Comparison of ENCODE assay signal across 9 mouse cellular contexts in the genomic region with DNA sequence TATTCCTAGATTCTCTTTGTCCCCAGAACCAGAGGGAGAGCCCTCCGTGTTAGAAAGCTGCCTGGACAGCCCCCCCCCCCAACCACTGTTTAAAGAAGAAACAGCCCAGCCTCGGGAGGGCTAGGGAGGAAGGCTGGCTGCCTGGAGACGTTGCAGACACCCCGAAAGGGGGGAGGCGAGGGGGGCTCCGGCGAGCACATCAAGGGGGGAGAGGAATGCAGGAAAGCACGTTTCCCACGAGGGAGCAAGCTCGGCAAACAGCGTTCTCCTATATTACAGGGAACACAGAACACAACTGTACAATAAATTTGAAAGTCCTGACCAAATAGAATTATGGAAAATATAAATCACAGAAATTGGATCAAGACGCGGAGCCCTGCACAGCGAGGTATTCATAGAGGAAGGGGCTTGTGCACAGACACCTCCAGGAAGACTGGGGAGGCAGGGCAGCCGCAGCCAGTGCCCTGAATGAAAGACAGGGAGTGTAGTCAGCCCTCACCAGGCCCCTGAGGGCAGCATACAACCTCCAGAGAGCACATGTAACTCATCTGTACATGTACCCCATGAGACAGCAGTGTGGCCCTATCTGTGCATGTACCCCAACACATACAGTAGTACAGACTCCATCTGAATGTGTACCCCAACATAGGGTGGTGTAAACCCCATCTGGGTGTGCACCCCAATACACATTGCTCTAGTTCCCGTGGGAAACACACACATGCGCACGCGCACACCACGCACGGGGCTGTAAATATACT. TPM values are rescaled to one million over a fixed set of nuclear protein-coding genes. Genes with fewer than 3 reads are reported as not detected.
DNase-seq lines count a peak whose midpoint lies in the region; ATAC-seq and TF ChIP-seq lines count a peak whose summit lies in the region.
"Had no signal": no experiment of that assay in that cellular context is flagged by ENCODE, and none has a peak within 500 bp of the region (broad histone marks: within the 10 kb centered on the region; RNA-seq: fewer than 3 reads in every experiment).

No protein-coding gene starts in this region.

- no peak overlapping the region for H3K9ac ChIP-seq in lung, postnatal 0 days (replicated peaks; ENCODE audit: low read depth)
- no peak overlapping the region for H3K9ac ChIP-seq in liver, embryonic 12.5 days

- WGBS in lung, postnatal 0 days = 33% methylated on average over 21 of the region's 21 CpGs
- 53% methylated on average over 21 of the region's 21 CpGs for WGBS in liver, embryonic 12.5 days (ENCODE audit: insufficient replicate concordance)

- 0 out of 2 replicates have a peak, but pooled peaks have one; percentile 32 for ATAC-seq in lung, postnatal 0 days
- no peak for ATAC-seq in liver, embryonic 12.5 days

- H3K4me1 ChIP-seq in lung, postnatal 0 days (ENCODE audit: insufficient read depth, low read depth, low read length) = peaks cover 7% of the 10 kb centered on the region; the same call in 1 of the 2 replicates
- H3K4me1 ChIP-seq in liver, embryonic 12.5 days = peaks cover 19% of the 10 kb centered on the region

- no peak for TF ChIP-seq EP300 in lung, postnatal 0 days (IDR thresholded peaks at IDR 0.05)

- no peaks in the 10 kb centered on the region for H3K27me3 ChIP-seq in lung, postnatal 0 days (replicated peaks; ENCODE audit: insufficient read depth, low read length)
- peaks cover 33% of the 10 kb centered on the region; the same call in 1 of the 2 replicates for H3K27me3 ChIP-seq in liver, embryonic 12.5 days (replicated peaks)

- H3K27ac ChIP-seq in lung, postnatal 0 days (ENCODE audit: low read length) = no peak overlapping the region
- peak overlapping the region; percentile 28; the same call in 1 of the 2 replicates for H3K27ac ChIP-seq in liver, embryonic 12.5 days

- peak; percentile 67 for DNase-seq in gastrocnemius, adult 18-20 months (ENCODE audit: low spot score)
- DNase-seq in gastrocnemius, postnatal 10 days = no peak
- peak; percentile 28 for DNase-seq in lung, postnatal 0 days (ENCODE audit: low spot score)
- DNase-seq in lung, postnatal 14 days = no peak
- peak; percentile 71 for DNase-seq in yolk sac, embryonic 10.5 days (ENCODE audit: low spot score)
- no peak for DNase-seq in left cerebral cortex, adult 18-20 months (ENCODE audit: low spot score in 2 of 2)
- DNase-seq in spleen, postnatal 36 days (ENCODE audit: low spot score in 2 of 2) = no peak

- H3K4me2 ChIP-seq in lung, postnatal 0 days (replicated peaks; ENCODE audit: low read depth, low read length) = peak overlapping the region; percentile 34
- no peak overlapping the region for H3K4me2 ChIP-seq in liver, embryonic 12.5 days

- no peaks in the 10 kb centered on the region for H3K9me3 ChIP-seq in lung, postnatal 0 days (ENCODE audit: low read length)
- H3K9me3 ChIP-seq in liver, embryonic 12.5 days (replicated peaks) = no peaks in the 10 kb centered on the region

- H3K4me3 ChIP-seq in lung, postnatal 0 days (ENCODE audit: low read depth, low read length) = no peak overlapping the region
- no peak overlapping the region for H3K4me3 ChIP-seq in liver, embryonic 12.5 days

- no peaks in the 10 kb centered on the region for H3K36me3 ChIP-seq in lung, postnatal 0 days (ENCODE audit: insufficient read depth, low read length)
- no peaks in the 10 kb centered on the region for H3K36me3 ChIP-seq in liver, embryonic 12.5 days

- TF ChIP-seq CTCF in lung, postnatal 0 days (IDR thresholded peaks at IDR 0.05) = no peak

RNA-seq across cellular contexts. Expression of a gene that starts 16.1 kb away (rescaled TPM):
- total RNA-seq in gastrocnemius, adult 18-20 months (2021) = 1 to 10 TPM; 1.7 to 1.9 TPM
- total RNA-seq in gastrocnemius, postnatal 10 days (2021) = 1 to 10 TPM; 6.4 to 7.2 TPM
- polyA plus RNA-seq in lung, postnatal 0 days (2015; fragmentation: Nextera tagmentation; extraction: Ambion mirVana) = 15.2 and 15.7 TPM in 2 replicates
- 10.4 and 14.4 TPM in 2 replicates for polyA plus RNA-seq in liver, embryonic 12.5 days (2016; fragmentation: Nextera tagmentation; extraction: Ambion mirVana)
- total RNA-seq in left cerebral cortex, adult 18-20 months (2021) = 1 to 10 TPM; 3.1 to 5.9 TPM

RNA-seq across cellular contexts. Expression of a gene that starts 17.8 kb away (rescaled TPM):
- total RNA-seq in gastrocnemius, adult 18-20 months (2021) = over 10,000 TPM; 35,269 to 35,976 TPM
- total RNA-seq in gastrocnemius, postnatal 10 days (2021) = over 10,000 TPM; 17,146 to 18,824 TPM
- polyA plus RNA-seq in lung, postnatal 0 days (2015; fragmentation: Nextera tagmentation; extraction: Ambion mirVana) = 1.5 and 2.2 TPM in 2 replicates
- polyA plus RNA-seq in liver, embryonic 12.5 days (2016; fragmentation: Nextera tagmentation; extraction: Ambion mirVana) = 0.51 TPM in 1 of 2 replicates, not detected in the other
- total RNA-seq in left cerebral cortex, adult 18-20 months (2021) = not detected
- total RNA-seq: common myeloid progenitor, adult 5-6 weeks had no signal

RNA-seq across cellular contexts. Expression of a gene that starts 55.8 kb away (rescaled TPM):
- total RNA-seq in gastrocnemius, adult 18-20 months (2021) = 10 to 100 TPM; 30.3 to 38.4 TPM
- 10 to 100 TPM; 14.4 to 24.4 TPM for total RNA-seq in gastrocnemius, postnatal 10 days (2021)
- polyA plus RNA-seq in lung, postnatal 0 days (2015; fragmentation: Nextera tagmentation; extraction: Ambion mirVana) = 90.8 and 92.3 TPM in 2 replicates
- 16.7 and 17.0 TPM in 2 replicates for polyA plus RNA-seq in liver, embryonic 12.5 days (2016; fragmentation: Nextera tagmentation; extraction: Ambion mirVana)
- 1 to 10 TPM; 4.2 to 5.7 TPM for total RNA-seq in left cerebral cortex, adult 18-20 months (2021)

Comparison
In these comparisons a context has a peak if more than half of its experiments do, and no peak if none do; other contexts are left out.
1. DNase-seq: peak in gastrocnemius, adult 18-20 months (single experiment), lung, postnatal 0 days (single experiment) and yolk sac, embryonic 10.5 days (single experiment); none in gastrocnemius, postnatal 10 days (single experiment), lung, postnatal 14 days (single experiment), left cerebral cortex, adult 18-20 months (0 of 2) and spleen, postnatal 36 days (0 of 2).
2. RNA of a gene that starts 17.8 kb away (total RNA-seq): 35,269 to 35,976 TPM in gastrocnemius, adult 18-20 months and 17,146 to 18,824 TPM in gastrocnemius, postnatal 10 days; not detected in left cerebral cortex, adult 18-20 months; every median in the first group is over 1,000 times any median in the second.